Mouse (Mus musculus) adrenal gland, postnatal 10 days (tissue): ENCODE measurements around the gene Abca2. TPM values are rescaled to one million over a fixed set of nuclear protein-coding genes. Genes with fewer than 3 reads are reported as not detected.

ENCODE experiments used
- DNase-seq: peaks from one replicate; pipeline ENCODE4 v3.0.0; 2021; ENCODE audit warnings: mixed read lengths
- total RNA-seq, 2 experiments: library from RNA; stranded (reverse); gene quantifications; 2 replicates each; pipeline ENCODE4 v1.2.3; 2021

Abca2 gene
- total RNA-seq, 2 experiments from 2014 or later, result 21.1 to 27.4 TPM

GRCm38 (mm10) chr2:25425481-25425880 lies 3.0 kb upstream of the Abca2 start:
- no peak for DNase-seq

- peak; percentile 76 for DNase-seq
Observed at GRCm38 (mm10) chr2:25426721-25427191, 1.7 kb upstream of the Abca2 start.

- no peak for DNase-seq
Observed at GRCm38 (mm10) chr2:25427256-25427655, 1.2 kb upstream of the Abca2 start.

GRCm38 (mm10) chr2:25429435-25430180 lies 1.1 kb downstream of the Abca2 start:
- no peak for DNase-seq

- DNase-seq, result no peak
Observed at GRCm38 (mm10) chr2:25430395-25431233, 2.1 kb downstream of the Abca2 start.

- no peak for DNase-seq
Observed at GRCm38 (mm10) chr2:25431308-25431855, 2.9 kb downstream of the Abca2 start.

GRCm38 (mm10) chr2:25432326-25433098 lies 4.0 kb downstream of the Abca2 start:
- DNase-seq, result no peak

- DNase-seq, result no peak
Observed at GRCm38 (mm10) chr2:25433101-25433500, 4.6 kb downstream of the Abca2 start.

- DNase-seq, result no peak
Observed at GRCm38 (mm10) chr2:25434292-25434691, 5.8 kb downstream of the Abca2 start.

GRCm38 (mm10) chr2:25436286-25436820 lies 7.8 kb downstream of the Abca2 start:
- no peak for DNase-seq

- DNase-seq, result no peak
Observed at GRCm38 (mm10) chr2:25441067-25441466, 12.6 kb downstream of the Abca2 start.

- no peak for DNase-seq
Observed at GRCm38 (mm10) chr2:25442682-25443081, 14.2 kb downstream of the Abca2 start.

GRCm38 (mm10) chr2:25450853-25451647 lies 22.5 kb downstream of the Abca2 start:
- DNase-seq, result no peak

GRCm38 (mm10) chr2:25452951-25453350 lies 24.4 kb downstream of the Abca2 start:
- no peak for DNase-seq

- DNase-seq, result peak; percentile 16
Observed at GRCm38 (mm10) chr2:25456205-25456953, 27.9 kb downstream of the Abca2 start, which contains the start of gene Clic3. TSS of gene Clic3 (plus strand) at chr2:25456838.

GRCm38 (mm10) chr2:25457022-25457896 lies 28.8 kb downstream of the Abca2 start:
- DNase-seq, result no peak

GRCm38 (mm10) chr2:25458911-25459310 lies 30.4 kb downstream of the Abca2 start:
- peak; percentile 52 for DNase-seq

- DNase-seq, result peak; percentile 40
Observed at GRCm38 (mm10) chr2:25460135-25460534, 31.6 kb downstream of the Abca2 start.
